Mouse (Mus musculus): ENCODE measurements around the gene Acadvl.

DNA sequence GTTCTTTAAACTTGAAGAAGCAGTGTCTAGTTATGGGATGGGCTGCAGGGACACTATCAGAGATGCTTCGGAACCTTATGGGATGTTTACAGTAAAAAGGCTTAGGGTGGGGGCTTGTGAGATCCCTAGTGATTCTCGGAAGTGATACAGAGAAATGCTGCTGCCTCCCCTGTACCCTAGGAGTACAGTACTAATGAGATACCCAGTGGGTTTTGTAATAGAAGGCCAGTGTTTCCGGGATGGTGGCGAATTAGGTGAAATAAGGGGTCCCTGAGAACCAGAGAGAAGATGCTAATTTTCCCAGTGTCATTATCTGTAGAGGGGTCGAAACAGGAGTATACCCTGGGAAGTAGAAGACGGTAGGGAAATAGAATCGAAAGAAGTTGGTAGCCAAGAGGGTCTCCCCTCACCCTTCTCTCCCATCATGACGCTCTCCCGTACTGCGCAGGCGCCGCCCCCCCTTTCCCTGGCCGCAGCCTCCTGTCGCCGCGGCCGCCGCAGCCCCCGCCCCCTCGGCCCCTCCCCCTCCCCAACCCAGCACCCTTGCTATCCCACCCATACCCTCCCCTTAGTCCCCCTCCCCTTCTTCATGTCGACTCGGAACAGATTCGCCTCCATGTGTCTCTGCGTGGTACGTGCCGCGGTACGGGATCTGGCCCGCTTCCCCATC lies 8.4 kb upstream of the Acadvl start:
- TF ChIP-seq CTCF (IDR thresholded peaks at IDR 0.05; ENCODE audit: low read depth): no peak
- TF ChIP-seq EP300 (IDR thresholded peaks at IDR 0.05; ENCODE audit: low read depth): no peak
